Mouse (Mus musculus): ENCODE results near the gene Zbtb40.

Zbtb40 gene

DNA sequence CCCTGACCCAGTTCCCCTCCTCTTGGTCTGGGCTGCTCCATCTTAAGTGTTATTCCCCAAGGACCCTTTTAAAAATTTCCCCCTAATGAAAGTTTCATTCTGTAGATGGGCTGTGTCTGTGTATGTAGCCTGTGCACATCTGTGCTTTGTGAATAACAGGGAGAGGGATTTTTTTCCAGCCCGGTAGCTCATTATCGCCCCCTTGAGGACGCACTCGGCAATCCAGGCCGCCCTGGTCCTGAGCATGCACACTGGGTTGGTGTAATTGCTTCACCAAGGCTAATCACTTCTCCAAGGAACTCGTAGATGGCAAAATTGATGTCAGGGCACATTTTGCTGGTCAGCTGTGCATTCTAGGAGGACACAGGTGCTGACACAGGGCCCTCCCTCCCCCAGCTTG, 77.7 kb downstream of the Zbtb40 start:
- DNase-seq (ENCODE audit: low read depth) = peak; percentile 24

DNA sequence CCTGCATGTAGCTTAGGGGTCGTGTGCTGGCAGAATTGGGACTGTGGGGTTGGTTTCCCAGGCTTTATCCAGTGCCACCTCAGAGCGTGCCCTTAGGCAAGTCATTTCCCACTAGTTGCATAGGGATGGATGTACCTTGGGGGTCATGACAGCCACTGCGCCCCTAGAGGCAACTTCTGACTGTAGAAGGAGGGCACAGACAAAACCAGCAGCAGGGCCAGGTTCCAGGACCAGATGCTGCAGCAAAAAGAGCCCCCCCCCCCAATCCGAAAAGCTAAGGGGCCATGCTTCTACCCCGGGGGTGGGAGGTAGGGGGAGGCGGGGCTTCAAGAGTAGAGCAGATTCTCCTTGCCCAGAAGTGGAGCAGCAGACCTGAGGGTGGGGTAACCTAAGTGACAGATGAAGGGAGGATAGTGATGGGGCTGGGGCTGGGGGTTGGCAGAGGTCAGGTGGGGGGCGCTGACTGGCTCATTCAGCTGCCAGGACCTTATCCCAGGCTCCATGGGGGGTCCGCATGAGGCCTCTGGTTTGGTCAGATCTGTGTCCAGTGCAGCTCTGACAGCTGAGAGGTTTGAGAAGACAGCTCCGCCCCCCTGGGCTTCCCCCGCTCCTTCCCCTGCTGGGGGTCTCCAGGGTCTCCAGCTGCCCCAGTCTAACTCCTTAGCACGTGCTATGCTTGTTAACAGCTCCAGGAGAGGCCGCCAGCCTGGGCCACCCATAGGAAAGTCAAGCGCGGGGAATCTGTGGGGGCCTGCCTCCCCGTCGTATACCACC, 78.9 kb downstream of the Zbtb40 start:
- DNase-seq (ENCODE audit: low read depth) = no peak

DNA sequence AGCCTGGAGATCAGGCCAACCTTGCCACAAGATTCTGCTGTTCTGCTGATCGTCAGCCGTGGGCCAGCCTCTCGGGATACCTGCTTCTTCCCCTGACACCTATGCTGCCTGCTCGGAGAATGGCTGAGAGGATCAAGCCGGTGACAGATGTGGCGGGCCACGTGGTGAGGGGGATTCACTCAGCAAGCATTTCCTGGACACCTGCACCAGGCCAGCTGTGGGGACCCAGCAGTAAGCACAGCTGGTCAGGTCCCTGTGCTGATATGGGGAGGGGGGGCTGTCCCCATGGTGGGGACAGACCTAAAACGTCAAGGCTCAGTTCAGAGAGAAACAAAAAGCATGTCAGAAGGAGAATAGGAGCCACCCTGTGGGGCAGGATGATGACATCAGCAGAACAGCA, 79.5 kb downstream of the Zbtb40 start:
- DNase-seq (ENCODE audit: low read depth) = no peak

DNA sequence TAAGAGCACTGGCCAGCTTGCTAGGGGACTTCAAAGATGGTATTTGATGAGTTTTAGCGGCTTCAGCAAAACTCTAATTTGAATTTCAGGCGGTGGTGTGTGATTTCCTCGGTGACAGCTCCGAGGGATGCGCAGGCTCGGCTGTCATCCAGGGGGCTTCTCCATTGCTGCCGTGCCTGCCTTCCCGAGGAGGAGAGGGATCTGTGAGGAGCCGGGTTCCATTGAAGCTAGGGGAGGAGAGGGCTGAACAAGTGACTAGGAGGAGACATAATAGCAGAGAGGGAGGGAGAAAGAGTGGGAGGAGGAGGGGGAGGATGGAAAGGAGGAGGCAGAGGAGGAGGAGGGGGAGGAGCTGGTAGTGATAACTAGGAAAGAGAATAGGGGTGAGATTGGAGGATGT, 81.1 kb downstream of the Zbtb40 start:
- no peak for DNase-seq (ENCODE audit: low read depth)

DNA sequence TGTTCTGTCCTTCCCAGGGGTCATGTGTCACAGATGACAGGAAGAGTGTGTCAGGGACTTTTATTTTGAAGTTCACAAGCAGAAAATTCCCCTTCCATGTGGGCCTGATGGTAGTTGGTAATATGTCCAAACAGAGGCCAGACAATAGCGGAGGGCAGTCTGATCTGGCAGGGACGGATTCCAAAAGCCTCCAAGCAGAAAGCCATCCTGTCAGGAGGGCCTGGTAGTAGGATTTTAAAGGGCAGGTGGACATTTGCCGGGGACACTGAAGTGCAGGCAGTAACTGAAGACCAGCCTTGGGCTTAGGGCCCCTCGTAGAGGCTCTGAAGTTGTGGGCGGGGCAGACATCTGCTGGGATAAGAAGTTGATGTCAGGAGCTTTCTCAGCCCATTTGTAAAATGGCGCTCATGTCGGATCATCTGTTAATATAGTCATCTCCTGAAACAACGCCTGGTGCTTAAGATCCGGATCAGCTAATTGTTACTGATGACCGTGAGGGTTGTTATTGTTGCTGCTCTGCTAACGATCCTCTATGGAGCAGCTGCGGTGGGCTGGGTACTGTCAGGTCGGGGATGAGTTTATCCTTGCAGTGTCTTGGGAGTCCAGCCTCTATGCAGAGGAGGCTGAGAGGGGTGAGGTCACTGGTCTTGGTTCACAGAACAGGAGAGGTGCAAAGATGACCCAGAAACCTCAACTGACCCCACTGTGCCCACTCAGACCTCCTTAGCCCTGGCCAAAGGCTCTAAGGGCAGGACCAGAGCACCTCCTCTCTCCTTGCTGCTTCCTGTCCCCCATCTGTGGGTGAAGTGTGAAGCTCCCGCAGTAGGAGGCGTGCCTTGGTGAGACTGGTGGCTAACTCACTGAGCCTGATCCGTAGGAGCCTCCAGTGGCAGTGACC, 81.9 kb downstream of the Zbtb40 start:
- no peak for DNase-seq (ENCODE audit: low read depth)

DNA sequence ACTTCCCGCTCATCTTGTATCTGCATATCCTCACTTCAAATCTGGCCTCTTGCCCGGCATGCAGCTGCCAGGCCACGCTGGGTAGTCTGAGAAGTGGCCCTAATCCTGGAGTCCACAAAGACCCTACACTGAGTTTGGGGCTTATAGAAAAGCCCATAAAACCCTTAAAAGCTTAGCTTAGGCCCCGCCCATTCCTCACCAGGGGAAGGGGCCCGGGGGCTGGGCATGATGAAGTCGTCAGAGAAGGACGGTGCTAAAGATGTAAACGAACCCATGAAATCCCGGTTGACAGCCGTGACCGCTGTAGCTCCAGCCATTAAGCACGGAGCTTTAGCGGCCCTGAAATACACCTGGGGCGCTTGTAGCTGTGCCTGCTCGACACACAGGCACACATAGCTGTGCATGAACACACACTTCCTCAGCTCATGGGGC, 83.6 kb downstream of the Zbtb40 start:
- DNase-seq (ENCODE audit: low read depth) = no peak

DNA sequence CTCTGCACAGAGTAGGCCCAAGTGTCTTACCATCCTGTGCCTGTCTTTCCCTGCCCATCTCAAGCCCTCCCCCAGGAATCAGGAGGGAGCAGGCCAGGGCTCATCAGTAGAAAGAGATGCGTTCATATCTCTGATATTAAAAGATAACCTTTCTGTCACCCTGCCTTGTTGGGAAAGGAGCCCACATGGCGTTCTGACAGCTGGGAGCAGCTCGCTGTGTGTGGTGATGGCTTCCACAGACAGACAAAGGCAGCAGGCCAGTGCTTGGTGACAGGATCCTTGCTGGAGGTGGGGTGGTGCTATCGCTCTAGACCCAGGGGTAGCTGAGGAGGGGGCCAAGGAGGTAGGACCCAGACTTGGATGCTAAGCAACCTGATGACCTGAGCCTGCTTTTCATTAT, 86.2 kb downstream of the Zbtb40 start:
- DNase-seq (ENCODE audit: low read depth) = no peak

DNA sequence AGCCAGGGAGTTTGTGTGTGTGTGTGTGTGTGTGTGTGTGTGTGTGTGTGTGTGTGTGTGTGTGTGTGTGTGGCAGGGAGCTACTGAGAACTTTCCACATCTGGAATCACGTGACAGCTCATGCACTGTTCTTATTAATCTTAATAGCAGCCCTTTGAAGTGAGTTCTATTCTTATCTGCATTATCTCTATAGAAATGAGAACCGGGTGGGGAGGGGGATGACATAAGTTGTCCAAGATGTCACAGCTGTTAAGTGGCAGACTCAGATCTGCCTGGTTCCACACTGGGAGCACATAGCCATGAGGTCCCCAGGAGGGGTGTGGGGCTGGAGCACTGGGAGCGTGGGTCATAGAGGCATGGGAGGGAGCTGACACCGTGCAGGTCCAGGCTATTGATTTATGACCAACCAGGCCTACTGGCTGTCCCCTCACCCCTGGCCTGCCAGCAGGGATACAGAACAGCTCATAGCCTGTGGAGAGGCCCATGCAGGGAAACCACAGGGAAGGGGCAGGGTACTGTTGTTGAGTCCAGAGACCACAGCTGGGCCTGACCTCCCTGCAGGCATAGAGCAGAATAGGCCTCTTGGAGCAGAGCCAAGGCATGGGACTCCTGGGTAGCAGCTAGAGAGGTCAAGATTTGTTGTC, 86.8 kb downstream of the Zbtb40 start:
- DNase-seq (ENCODE audit: low read depth) = no peak

DNA sequence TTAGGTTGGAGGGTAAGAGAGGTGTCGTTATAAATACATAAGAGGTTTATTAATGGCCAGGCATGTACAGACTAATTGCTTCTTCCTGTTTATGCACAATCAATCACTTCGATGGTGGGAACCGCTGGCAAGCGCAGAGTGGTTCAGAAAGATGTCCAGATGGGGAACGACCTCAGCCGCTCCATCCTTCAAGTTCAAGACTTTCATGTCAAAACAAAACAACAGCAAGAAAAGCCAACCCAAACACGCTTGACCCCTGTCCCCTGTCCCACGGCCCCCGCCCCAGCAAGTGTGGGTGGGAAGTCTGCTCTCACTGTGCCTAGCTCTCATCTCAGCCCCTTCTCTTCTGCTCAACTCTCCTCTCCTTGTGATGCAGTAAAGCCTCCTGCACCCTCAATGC, 88.0 kb downstream of the Zbtb40 start:
- no peak for DNase-seq (ENCODE audit: low read depth)

DNA sequence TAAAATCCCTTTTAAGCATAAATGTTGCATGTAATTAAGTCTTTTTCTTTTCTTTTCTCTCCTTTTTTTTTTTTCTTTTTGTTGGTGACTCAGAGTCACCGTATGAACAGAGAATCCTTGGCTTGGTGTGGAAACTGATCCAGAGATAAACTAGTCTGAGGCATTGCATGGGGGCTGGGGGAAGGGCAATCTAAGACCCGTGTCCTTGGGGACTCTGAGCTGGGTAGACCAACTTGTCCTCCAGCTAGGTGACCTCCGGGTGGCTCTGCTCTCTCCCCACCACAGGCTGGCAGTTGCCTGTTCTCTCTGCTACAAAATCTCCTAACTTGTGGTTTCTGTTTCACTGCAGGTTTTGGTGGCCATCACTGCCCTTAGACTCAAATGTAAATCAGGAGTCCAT, 88.5 kb downstream of the Zbtb40 start:
- DNase-seq (ENCODE audit: low read depth) = no peak

DNA sequence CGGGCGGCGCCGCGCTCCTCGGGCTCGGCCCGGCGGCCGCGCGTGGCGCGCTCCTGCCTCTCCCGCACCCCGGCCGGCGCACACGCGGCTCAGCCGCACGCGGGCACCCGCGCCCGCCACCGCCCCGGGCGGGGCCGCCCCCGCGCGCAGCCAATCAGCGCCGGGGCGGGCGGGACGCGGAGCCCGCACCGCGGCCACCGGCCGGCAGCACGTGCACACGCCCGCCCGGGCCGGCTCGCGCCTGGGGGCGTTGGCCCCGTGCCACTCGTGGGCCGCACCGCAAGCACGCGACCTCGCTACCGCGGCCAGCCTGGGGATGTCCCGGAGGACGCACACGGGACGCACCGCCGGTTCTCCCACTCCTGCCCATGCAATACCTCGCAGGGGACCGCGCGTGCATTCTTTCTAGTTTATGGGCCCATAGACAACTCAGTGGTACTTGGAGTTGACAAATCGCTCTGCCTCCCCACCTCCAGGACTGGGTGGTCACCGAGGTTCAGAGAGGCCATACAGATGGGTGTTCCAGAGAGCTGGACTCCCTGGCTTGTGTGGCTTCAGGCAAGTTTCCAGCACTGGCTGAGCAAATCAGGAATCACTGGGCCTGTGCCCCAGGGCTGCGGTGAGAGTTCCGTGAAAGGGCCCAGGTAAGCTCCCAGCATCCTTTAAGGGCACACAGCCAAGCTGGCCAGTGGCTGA, 91.7 kb downstream of the Zbtb40 start, which contains the start of gene Epha8:
TSS of gene Epha8 (minus strand) at position 66 of the 696 bp plus-strand sequence.
- DNase-seq (ENCODE audit: low read depth) = no peak

DNA sequence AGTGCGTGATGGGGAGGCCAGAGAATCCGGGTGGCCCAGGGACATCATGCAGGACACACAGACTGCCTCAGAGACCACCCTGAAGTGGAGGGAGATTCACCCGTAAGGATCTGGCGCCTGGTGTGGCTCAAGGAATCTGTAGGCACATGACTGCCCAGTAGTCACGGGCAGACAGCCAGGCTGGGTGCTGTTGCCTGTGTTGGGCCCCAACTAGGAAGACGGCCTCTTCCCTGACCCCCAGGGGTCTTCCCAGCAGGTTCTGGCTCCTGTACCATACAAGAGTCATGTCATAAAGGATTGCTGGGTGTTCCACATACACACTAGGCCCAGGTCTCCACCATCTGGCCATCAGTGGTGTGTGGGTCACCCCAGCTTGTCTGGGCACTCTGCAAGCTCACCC, 94.0 kb downstream of the Zbtb40 start:
- no peak for DNase-seq (ENCODE audit: low read depth)

DNA sequence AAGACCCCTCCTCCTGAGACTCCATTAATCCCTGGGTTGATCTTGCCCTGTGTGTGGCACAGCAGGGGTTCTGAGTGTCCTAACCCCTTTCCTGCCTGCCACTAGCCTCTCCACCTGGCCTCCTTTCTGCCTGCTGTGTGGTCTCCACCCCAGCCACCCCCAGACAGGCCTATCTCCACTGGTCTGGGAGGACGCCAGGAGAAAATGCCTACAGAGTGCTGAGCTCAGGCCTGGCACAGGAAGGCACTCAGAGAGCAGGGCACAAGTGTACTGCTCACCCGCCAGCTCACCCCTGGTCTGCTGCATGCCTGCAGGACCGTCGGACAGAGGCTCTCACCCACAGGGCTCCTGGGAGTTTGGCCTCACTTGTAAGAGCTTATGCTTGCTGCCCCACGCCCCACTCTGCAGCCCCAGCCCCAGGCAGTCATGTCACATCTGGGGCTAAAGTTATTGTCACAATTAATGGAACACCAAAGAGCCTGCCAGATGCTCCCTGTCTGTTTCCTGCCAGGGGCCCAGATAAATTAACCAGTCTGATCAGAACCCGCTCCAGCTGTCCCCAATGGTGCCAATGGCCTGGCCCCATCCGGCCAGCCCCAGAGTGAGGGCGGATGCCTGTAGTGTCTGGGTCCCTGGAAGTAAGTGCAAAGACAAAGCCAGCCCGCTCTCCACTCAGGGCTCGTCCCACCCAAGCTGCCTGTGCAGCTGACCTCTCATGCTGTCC, 99.2 kb downstream of the Zbtb40 start:
- no peak for DNase-seq (ENCODE audit: low read depth)

DNA sequence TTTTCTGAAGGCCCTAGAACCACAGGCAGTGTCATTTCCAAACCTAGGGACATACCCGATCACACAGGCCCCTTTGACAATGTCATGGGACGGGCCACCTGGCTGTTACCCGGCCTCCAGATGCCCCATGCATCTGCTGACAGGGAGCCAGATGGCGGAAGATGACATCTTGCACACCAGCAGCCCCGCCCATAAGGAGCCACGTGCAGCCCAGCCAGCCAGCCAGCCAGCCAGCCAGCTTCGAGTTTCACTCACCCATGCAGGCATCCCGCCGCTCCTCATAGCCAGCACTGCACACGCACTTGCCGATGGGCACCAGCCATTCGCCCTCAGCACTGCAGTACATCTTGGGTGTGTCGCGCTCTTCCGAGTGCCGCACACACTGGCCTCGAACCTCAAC, 103.2 kb downstream of the Zbtb40 start:
- no peak for DNase-seq (ENCODE audit: low read depth)

DNA sequence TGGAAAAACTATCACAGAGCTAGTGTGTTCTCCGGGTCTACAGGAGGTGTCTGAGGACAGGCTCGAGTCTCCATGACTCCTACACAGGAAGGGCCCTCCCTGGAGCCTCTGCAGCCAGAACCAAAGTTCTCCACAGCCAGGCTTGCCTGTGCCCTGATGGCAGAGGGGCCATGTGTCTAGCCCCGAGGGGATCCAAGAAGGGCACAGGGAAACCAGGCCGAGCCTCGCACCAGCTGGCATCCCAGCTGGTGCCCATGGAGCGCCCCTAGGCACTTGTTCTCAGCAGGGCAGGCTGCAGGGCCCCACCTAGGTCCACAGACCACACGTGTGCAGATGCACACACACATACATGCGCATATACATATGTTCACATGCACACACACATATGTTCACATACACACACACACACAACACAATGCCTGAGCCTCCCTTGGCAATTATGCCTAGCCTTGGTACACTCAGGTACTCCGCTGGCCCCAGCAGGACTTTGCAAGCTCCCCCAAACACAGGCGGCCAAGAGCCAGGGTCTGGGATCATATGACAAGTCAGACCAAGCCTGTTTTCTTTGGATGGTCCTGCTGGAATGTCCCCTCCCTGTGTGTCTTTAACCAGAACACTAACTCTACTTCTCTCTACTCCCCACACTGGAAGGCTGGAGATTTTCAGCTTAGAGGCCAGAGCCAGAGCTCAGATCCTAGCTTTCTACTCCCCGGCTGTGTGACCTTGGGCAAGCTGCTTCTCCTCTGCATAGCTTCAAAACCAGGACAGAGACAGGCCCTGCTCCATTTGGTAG, 103.8 kb downstream of the Zbtb40 start:
- no peak for DNase-seq (ENCODE audit: low read depth)

DNA sequence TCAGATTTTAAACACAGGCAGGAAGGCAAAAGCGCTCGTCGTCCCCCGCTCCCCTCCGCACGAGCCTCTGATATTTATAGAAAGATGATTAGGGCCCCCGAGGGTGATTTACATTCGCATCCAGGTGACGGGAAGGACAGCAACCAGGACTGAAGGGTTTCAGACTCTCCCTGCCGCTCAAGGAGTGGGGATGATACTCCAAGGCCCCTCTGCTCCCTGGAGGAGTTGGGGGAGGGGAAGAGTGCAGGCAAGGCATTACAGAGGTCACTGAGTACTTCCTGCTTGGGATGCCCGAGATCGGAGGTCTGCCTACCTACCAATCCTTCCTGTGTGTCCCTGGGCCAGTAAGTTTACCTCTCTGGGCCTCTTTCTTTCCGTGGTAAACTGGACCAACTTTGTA, 105.4 kb downstream of the Zbtb40 start:
- DNase-seq (ENCODE audit: low read depth) = no peak

DNA sequence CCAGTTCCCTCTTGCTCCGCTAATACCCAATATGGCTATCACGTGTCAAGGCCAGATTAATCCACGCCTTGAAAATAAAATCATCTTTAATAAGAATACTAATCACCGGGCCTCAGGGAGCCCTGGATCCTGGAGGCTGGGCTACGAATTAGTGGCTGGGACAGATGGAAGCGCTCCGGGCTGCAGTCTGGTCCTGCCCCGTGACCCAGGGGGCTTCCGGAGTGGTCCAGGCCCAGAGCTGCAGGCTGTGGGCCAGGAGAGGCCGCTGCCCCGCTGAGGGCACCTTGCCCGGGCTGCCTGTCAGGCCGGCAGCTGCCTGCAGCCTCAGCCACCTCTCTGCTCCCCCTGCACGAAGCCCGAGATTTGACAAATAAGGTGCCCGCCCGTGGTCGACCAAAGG, 105.8 kb downstream of the Zbtb40 start:
- DNase-seq (ENCODE audit: low read depth) = no peak

DNA sequence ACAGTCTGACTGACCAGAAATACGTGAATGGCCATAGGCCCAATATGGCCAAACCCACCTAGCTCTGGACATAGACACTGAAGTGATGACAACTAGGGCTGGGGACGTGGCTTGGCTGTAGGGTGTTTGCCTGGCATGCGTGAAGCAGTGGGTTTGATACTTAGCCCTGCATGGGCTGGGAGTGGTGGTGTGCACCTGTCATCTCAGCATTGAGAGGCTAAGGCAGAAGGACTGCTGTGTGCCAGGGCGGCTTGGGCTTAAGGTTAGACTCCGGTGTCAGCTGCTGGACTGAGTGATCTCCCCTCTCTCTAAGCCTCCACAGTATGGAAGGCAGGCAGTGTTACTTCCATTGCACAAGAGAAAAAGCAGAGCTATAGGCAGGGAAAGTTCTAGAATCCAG, 110.7 kb downstream of the Zbtb40 start:
- no peak for DNase-seq (ENCODE audit: low read depth)

DNA sequence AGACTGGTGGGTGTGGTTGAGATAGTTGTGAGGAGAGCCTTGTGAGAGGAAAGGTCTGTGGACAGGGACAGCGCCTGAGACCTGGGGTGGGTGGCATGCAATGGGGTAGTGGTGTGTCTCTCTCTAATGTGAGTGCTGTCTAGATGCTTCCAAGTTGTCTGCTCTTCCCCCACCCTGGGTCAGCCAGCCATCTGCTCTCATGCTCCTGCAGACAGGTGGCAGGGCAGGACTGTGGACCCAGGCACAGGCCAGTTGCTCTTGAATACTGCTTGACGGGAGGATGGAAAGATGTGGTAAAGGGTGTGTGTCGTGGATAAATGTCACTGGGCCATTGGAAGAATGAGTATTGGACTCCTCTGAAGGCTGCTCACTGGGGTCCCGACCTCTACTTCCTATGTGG, 111.3 kb downstream of the Zbtb40 start:
- no peak for DNase-seq (ENCODE audit: low read depth)

DNA sequence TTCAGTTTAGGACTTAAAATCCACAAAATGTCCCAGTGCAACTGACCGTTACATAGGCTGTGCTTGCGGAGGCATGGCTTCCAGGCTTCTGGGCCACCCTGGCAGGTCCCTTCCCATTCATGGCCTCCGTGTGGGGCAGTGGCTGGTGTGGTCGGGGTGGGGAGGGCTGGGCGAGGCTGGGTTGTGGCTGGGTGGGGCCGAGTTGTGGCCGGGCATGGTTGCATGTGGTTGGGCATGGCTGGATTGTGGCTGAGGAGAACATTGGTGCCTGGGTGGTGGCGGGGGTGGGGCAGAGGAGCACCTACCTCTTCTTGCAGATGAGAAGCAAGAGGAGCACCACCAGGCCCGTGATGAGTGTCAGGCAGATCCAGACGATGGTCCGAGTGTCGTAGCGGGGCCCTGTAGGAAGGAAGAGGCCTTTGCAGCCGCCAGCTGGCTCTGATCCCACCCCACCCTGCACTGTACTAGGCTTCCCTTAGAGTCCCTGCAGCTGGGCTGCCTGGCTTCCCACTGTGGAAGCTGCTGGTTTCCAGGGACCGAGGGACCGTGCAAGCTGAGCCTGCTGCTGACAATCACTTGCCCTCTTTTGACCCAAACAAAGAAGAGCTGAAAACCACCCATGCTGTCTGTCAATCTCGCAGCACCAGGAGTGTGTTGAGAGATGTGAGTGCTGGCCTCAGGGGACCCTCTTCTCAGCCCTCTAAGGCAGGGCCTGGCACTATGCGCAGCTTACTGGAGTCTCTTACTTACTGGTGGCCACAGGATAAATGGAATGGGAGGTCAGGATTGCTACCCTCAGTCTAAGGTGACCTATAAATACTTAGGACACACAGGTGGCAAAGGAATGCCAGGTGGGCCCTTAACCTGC, 113.6 kb downstream of the Zbtb40 start:
- DNase-seq (ENCODE audit: low read depth) = no peak

All from c-Kit-positive CD71-negative TER-119-negative erythroid progenitor cells, embryonic 14.5 days (primary cell).